Mouse (Mus musculus): ENCODE measurements around the gene Olfr608. TPM values are rescaled to one million over a fixed set of nuclear protein-coding genes. Genes with fewer than 3 reads are reported as not detected.
"Not testable (repeated sequence)": the region's sequence is repeated elsewhere in the genome, so short reads cannot be mapped to it uniquely, and the experiment has no call there.

The Olfr608 gene
- total RNA-seq (2021), result not detected
- long read RNA-seq, experiment 1, result 0 reads
- long read RNA-seq, experiment 2, result 0 reads

DNA sequence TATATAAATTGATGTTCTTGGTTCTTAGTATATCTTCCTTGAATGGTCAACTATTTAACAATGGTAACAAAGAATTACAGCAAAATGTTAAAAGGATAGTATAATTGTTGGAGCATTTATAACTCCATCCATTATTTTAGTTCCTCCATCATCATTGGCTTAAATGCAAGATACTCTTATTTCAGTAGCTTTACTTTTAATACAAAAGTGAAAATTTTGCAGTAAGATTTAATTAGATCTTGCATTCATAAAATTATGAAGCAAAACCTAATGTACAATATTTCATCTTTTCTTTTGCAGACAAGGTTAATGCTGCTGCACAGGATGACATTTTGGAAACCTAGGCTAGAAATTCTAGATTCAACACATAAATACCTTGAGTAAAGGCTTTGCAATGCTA lies at the start of gene Olfr608:
Gene Olfr608, plus strand, starts transcription at position 301 of the 400 bp plus-strand sequence.
- Histone ChIP-seq H3K27ac (no peak within 1 kb of the TSS), H3K4me3 (no peak within 1 kb of the TSS)
- DNase-seq (ENCODE audit: low spot score in 2 of 2), result no peak
- TF ChIP-seq CTCF (conservative IDR thresholded peaks at IDR 0.05), result no peak

DNA sequence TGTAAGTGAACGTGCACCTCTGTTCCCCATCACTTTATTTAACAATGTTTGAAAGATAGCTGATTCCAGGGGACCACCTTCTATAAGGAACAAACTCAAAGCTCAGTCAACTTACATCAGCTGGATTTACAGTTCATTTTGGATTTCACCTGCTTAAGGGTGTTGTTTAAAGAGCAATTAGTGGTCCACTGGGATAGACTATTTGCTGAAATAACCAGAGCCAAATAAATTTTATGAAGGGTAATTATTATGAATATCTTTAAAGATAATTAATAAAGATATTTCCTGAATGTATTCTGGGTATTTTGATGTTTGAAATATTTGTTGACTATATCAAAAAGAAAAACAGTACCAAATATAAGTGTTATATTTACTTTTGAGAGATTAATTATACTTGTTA lies 24.3 kb upstream of the Olfr608 start, which contains the start of gene Olfr605:
Gene Olfr605, minus strand, starts transcription at position 101 of the 400 bp plus-strand sequence.
- no peak for DNase-seq (ENCODE audit: low spot score in 2 of 2)
- Histone ChIP-seq H3K4me3 (no peak within 1 kb of the TSS), H3K27ac (no peak within 1 kb of the TSS)
- no peak for TF ChIP-seq CTCF (conservative IDR thresholded peaks at IDR 0.05)

DNA sequence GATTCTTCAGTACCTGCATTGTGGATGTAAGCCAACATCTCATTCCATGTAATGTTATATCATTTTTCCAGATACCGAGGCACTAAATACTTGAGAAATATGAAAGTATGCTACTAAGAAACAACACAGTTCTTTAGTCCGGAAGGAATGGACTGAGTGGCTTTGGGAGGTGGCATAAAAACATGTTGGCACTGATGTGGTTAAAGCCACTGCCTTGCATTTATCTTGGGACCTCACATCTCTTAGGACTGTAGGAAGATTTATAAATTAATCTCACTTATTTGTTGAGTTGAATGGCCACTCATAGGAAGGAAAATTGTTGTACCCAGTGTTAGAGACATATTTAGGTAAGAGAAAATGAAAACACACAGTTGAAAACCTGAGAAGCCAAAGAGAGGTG lies 20.9 kb upstream of the Olfr608 start, which contains the start of gene Olfr606:
Gene Olfr606, plus strand, starts transcription at position 301 of the 400 bp plus-strand sequence.
- DNase-seq (ENCODE audit: low spot score in 2 of 2), result no peak
- Histone ChIP-seq H3K4me3 (no peak within 1 kb of the TSS), H3K27ac (no peak within 1 kb of the TSS)
- no peak for TF ChIP-seq CTCF (conservative IDR thresholded peaks at IDR 0.05)

DNA sequence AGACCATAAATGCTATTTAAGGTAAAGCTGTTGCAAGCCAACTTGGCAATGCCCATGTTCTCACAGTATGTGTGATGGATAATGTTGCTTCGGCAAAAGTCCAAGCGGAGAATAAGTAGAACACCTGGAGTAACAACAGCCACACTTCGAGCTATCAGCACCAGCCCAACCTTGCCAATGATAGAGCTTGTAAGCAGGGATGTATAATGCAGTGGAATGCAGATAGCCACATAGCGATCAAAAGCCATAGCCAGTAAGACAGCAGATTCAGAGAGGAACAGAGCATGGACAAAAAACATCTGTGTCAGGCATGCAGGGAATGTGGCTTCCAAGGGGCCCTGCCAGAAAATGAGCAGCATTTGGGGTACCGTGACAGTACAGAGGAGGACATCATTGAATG lies 9.1 kb upstream of the Olfr608 start:
- Histone ChIP-seq H3K4me3 (no peak overlapping the region), H3K27ac (no peak overlapping the region)
- no peak for DNase-seq (ENCODE audit: low spot score in 2 of 2)
- TF ChIP-seq CTCF (conservative IDR thresholded peaks at IDR 0.05), result no peak

DNA sequence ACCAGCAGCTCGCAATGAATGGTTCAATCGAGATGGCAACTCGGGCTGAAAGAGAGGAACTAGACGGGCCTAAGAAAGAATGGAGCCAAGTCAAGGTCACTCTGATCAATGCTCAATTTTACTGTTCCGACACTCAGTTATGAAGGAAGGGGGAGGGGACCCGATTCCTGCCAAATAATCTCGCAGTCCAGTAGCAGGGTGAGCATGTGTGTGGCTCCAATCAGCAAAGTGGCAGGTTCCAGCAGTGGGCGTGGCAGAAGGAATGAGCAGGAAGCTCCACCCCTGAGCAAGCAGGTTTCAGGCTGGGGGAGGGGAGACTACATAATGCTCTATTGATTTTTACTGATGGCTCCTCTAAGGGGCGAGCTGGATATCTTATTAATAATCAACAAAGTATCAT lies 7.4 kb downstream of the Olfr608 start:
- DNase-seq (ENCODE audit: low spot score in 2 of 2); H3K4me3 ChIP-seq; H3K27ac ChIP-seq: not testable (repeated sequence)

DNA sequence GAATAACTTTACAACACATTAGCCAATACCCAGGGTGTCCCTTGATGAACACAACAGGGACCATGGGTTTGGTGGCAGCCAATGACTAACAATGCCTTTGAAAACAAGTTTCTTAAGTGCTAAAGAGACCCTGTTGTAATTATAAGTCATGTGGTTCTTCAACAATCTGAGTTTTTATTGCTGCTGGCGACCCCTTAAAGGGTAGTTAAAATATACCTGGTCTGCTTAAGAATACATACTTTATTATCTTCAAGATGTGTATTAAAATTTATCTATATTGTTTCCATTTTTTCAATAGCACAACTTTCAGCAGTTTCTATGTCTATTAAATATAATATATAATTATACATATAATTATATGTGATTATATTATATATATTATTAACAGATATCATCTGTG lies 28.3 kb downstream of the Olfr608 start, which contains the start of gene Olfr609:
Gene Olfr609, minus strand, starts transcription at position 101 of the 400 bp plus-strand sequence.
- no peak for TF ChIP-seq CTCF (conservative IDR thresholded peaks at IDR 0.05)
- no peak within 1 kb of the TSS for H3K27ac ChIP-seq
- no peak within 1 kb of the TSS for H3K4me3 ChIP-seq
- no peak for DNase-seq (ENCODE audit: low spot score in 2 of 2)

DNA sequence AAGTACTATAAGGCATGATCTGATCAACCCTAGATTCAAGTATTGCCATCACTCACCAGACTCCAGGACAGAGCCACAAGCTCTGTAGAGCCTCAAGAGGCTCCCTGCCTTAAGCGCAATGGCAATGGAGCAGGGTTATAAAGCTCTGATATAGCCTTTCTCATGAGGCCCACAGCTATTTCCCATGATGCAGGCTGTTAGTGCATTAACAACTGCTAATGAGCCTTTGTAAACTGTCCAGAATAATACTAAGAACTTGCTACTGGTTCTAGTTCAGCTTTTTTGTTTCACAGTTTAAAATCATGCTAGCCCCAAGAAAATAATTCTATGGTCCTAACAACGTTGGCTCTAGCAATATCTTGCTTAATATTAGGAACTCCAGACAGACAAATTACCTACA lies 42.3 kb downstream of the Olfr608 start, which contains the start of gene Olfr610:
Gene Olfr610, minus strand, starts transcription at position 101 of the 400 bp plus-strand sequence.
- TF ChIP-seq CTCF (conservative IDR thresholded peaks at IDR 0.05), result no peak
- DNase-seq (ENCODE audit: low spot score in 2 of 2), result no peak

DNA sequence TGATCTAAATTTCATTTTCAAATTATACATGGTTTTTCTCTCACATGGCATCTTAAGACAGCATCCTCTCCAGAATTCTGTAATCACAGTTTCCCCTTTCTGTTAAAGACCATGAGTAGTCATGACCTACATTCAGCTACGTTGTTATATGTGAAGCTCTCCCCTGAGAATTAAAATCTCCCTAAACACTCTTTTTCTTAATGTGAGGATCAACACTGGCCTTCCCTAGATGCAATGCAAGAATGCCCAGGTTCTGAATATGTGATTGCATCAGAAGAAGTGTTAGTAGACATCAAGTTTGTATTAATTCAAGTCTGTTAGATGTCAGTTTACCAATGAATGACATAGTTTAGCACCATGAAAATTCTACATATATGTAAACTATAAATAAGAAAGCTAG lies 51.1 kb downstream of the Olfr608 start, which contains the start of gene Olfr611:
Gene Olfr611, minus strand, starts transcription at position 101 of the 400 bp plus-strand sequence.
- H3K4me3 ChIP-seq; DNase-seq (ENCODE audit: low spot score in 2 of 2); H3K27ac ChIP-seq: not testable (repeated sequence)

More for the DNA sequence above, 42.3 kb downstream of the Olfr608 start, which contains the start of gene Olfr610:
- Histone ChIP-seq H3K27ac (no peak within 1 kb of the TSS), H3K4me3 (no peak within 1 kb of the TSS)

Other genes starting within 250 kb of the Olfr608 start
- not detected for gene Usp17ld, start 217.4 kb upstream of the Olfr608 start, total RNA-seq (2021)
- not detected for gene Olfr596, start 164.2 kb upstream of the Olfr608 start, total RNA-seq (2021)
- not detected for gene Olfr597, start 153.6 kb upstream of the Olfr608 start, total RNA-seq (2021)
- gene Olfr598, start 146.3 kb upstream of the Olfr608 start, total RNA-seq (2021), result not detected
- not detected for gene Olfr599, start 134.0 kb upstream of the Olfr608 start, total RNA-seq (2021)
- not detected for gene Olfr600, start 120.2 kb upstream of the Olfr608 start, total RNA-seq (2021)
- not detected for gene Olfr601, start 107.2 kb upstream of the Olfr608 start, total RNA-seq (2021)
- gene Olfr603, start 83.7 kb upstream of the Olfr608 start, total RNA-seq (2021), result not detected
- gene Usp17lc, start 54.8 kb upstream of the Olfr608 start, total RNA-seq (2021), result not detected
- gene Olfr605, start 24.4 kb upstream of the Olfr608 start, total RNA-seq (2021), result not detected
- gene Olfr606, start 20.8 kb upstream of the Olfr608 start, total RNA-seq (2021), result not detected
- not detected for gene Olfr607, start 5.7 kb upstream of the Olfr608 start, total RNA-seq (2021)
- not detected for gene Olfr609, start 28.2 kb downstream of the Olfr608 start, total RNA-seq (2021)
- gene Olfr610, start 42.2 kb downstream of the Olfr608 start, total RNA-seq (2021), result not detected
- gene Olfr611, start 51.0 kb downstream of the Olfr608 start, total RNA-seq (2021), result not detected
- gene Olfr612, start 72.8 kb downstream of the Olfr608 start, total RNA-seq (2021), result not detected
- gene Olfr613, start 78.2 kb downstream of the Olfr608 start, total RNA-seq (2021), result not detected
- not detected for gene Olfr615, start 86.2 kb downstream of the Olfr608 start, total RNA-seq (2021)
- not detected for gene Olfr616, start 99.3 kb downstream of the Olfr608 start, total RNA-seq (2021)
- gene Olfr617, start 103.2 kb downstream of the Olfr608 start, total RNA-seq (2021), result not detected
- not detected for gene Olfr618, start 120.2 kb downstream of the Olfr608 start, total RNA-seq (2021)
- gene Olfr619, start 130.7 kb downstream of the Olfr608 start, total RNA-seq (2021), result not detected
- gene Olfr620, start 142.7 kb downstream of the Olfr608 start, total RNA-seq (2021), result not detected
- gene Olfr622, start 172.8 kb downstream of the Olfr608 start, total RNA-seq (2021), result not detected
- gene Olfr623, start 193.8 kb downstream of the Olfr608 start, total RNA-seq (2021), result not detected
- under 1 TPM in 1 of 2 experiments, not detected in 1; 0.08 TPM for gene Olfr624, start 201.3 kb downstream of the Olfr608 start, total RNA-seq (2021)
- gene Olfr625-ps1, start 212.8 kb downstream of the Olfr608 start, total RNA-seq (2021), result not detected
- not detected for gene Olfr243, start 244.8 kb downstream of the Olfr608 start, total RNA-seq (2021)